Mouse (Mus musculus) CH12.LX (cell line): Measurements from ENCODE around the gene Syt2. TPM values are rescaled to one million over a fixed set of nuclear protein-coding genes. Genes with fewer than 3 reads are reported as not detected.

ENCODE experiments used
- DNase-seq: peaks from one replicate; pipeline ENCODE4 v3.0.0-alpha.2; 2013; ENCODE audit errors: extremely low read depth
- H3K27ac ChIP-seq: 2 replicates; pipeline ENCODE4 v1.5.1; 2012; ENCODE audit warnings: low read depth, mild to moderate bottlenecking, control low read depth, moderate library complexity; ENCODE audit not compliant: insufficient read depth
- H3K27me3 ChIP-seq: replicated peaks from 2 replicates; pipeline ENCODE3; 2012; ENCODE audit warnings: inconsistent platforms
- H3K36me3 ChIP-seq, 2 experiments: replicated peaks in 1 of 2; 2 replicates each; pipeline versions ENCODE3 to v1.6.1; 2012; ENCODE audit warnings: inconsistent platforms in 1 of 2, low read length in 1 of 2, mild to moderate bottlenecking in 1 of 2, mixed read lengths in 1 of 2, moderate library complexity in 1 of 2; ENCODE audit not compliant: control insufficient read depth in 1 of 2, insufficient read depth in 1 of 2
- H3K4me1 ChIP-seq, 2 experiments: 2 replicates each; pipeline ENCODE4 v1.6.1; 2012; ENCODE audit warnings: inconsistent platforms in 1 of 2, moderate library complexity in 1 of 2; ENCODE audit not compliant: insufficient read depth in 2 of 2, control insufficient read depth in 1 of 2
- H3K4me2 ChIP-seq: 2 replicates; pipeline ENCODE4 v1.6.1; 2012; ENCODE audit warnings: low read depth, mild to moderate bottlenecking, control low read depth; ENCODE audit not compliant: poor library complexity, insufficient read depth, severe bottlenecking
- H3K4me3 ChIP-seq, 3 experiments: fragments of 150-350 bp in 1 of 3; sonication (generic) in 1 of 3; replicated peaks in 1 of 3; 2 replicates each; pipeline versions ENCODE3 to v1.5.1; 2011 to 2012; ENCODE audit warnings: low read depth in 2 of 3, low read length in 2 of 3, mild to moderate bottlenecking in 2 of 3, moderate library complexity in 2 of 3, control low read depth in 1 of 3, improper control_type of control experiment in 1 of 3, inconsistent platforms in 1 of 3, mixed read lengths in 1 of 3; ENCODE audit not compliant: poor library complexity in 1 of 3
- H3K79me2 ChIP-seq: replicated peaks from 2 replicates; pipeline ENCODE4 v1.6.1; 2012; ENCODE audit warnings: mild to moderate bottlenecking, moderate library complexity; ENCODE audit not compliant: control insufficient read depth, poor library complexity, insufficient read depth, severe bottlenecking; ENCODE audit errors: extremely low read depth
- H3K9ac ChIP-seq: 2 replicates; pipeline ENCODE4 v1.6.1; 2012; ENCODE audit warnings: low read depth, mild to moderate bottlenecking, control low read depth, moderate library complexity; ENCODE audit not compliant: insufficient read depth
- H3K9me3 ChIP-seq: replicated peaks from 2 replicates; pipeline ENCODE3; 2012; ENCODE audit warnings: low read length, inconsistent platforms, mixed read lengths
- BHLHE40 ChIP-seq: IDR thresholded peaks from 2 replicates; pipeline ENCODE4 v1.6.1; 2011; ENCODE audit warnings: mild to moderate bottlenecking, low read depth, low read length, improper control_type of control experiment
- CHD1 ChIP-seq: IDR thresholded peaks from 2 replicates; pipeline ENCODE4 v1.6.1; 2012; ENCODE audit warnings: low read depth, low read length, improper control_type of control experiment, inconsistent platforms
- E2F4 ChIP-seq: IDR thresholded peaks from 2 replicates; pipeline ENCODE4 v1.6.1; 2011; ENCODE audit warnings: low read depth, low read length, improper control_type of control experiment; ENCODE audit not compliant: insufficient replicate concordance
- HCFC1 ChIP-seq: IDR thresholded peaks from 2 replicates; pipeline ENCODE4 v1.6.1; 2012; ENCODE audit warnings: low read depth, mild to moderate bottlenecking, inconsistent platforms, low read length, improper control_type of control experiment
- KAT2A ChIP-seq: IDR thresholded peaks from 2 replicates; pipeline ENCODE4 v1.6.1; 2012; ENCODE audit warnings: low read length, improper control_type of control experiment, inconsistent platforms; ENCODE audit not compliant: insufficient replicate concordance
- MAZ ChIP-seq: IDR thresholded peaks from 2 replicates; pipeline ENCODE4 v1.6.1; 2012; ENCODE audit warnings: low read depth, mild to moderate bottlenecking, inconsistent platforms, low read length, improper control_type of control experiment, moderate library complexity
- MXI1 ChIP-seq: IDR thresholded peaks from 2 replicates; pipeline ENCODE4 v1.6.1; 2011; ENCODE audit warnings: mild to moderate bottlenecking, low read depth, low read length, improper control_type of control experiment
- MYC ChIP-seq: IDR thresholded peaks from 2 replicates; pipeline ENCODE4 v1.6.1; 2011; ENCODE audit warnings: low read depth, mild to moderate bottlenecking, improper control_type of control experiment, low read length
- NRF1 ChIP-seq: IDR thresholded peaks from 2 replicates; pipeline ENCODE4 v1.6.1; 2014; ENCODE audit warnings: low read depth, mild to moderate bottlenecking, inconsistent platforms, low read length, improper control_type of control experiment, moderate library complexity
- POLR2AphosphoS2 ChIP-seq: IDR thresholded peaks from 2 replicates; pipeline ENCODE4 v1.6.1; 2011; ENCODE audit warnings: low read depth, low read length, improper control_type of control experiment
- TCF12 ChIP-seq: IDR thresholded peaks from 2 replicates; pipeline ENCODE4 v1.6.1; 2014; ENCODE audit warnings: low read depth, mild to moderate bottlenecking, inconsistent platforms, low read length, improper control_type of control experiment
- USF2 ChIP-seq: conservative IDR thresholded peaks from 2 replicates; pipeline ENCODE4 v1.6.1; 2011; ENCODE audit warnings: low read depth, low read length, improper control_type of control experiment
- ZKSCAN1 ChIP-seq: IDR thresholded peaks from 2 replicates; pipeline ENCODE4 v1.6.1; 2012; ENCODE audit warnings: low read depth, inconsistent platforms, low read length, improper control_type of control experiment, borderline replicate concordance
- ZMIZ1 ChIP-seq: IDR thresholded peaks from 2 replicates; pipeline ENCODE4 v1.6.1; 2012; ENCODE audit warnings: low read depth, mild to moderate bottlenecking, inconsistent platforms, low read length, improper control_type of control experiment
- dilution Hi-C: fragments of 300-500 bp; cut with MboI; formaldehyde crosslinking; loops from 2 replicates; pipeline ENCODE4 v1.14.3; 2020; ENCODE audit warnings: low sequenced_read_pairs; ENCODE audit not compliant: extremely low pct_unique_long_range_greater_than_20kb, extremely low pct_ligation_motif_present
- in situ Hi-C: fragments of 300-500 bp; cut with MboI; formaldehyde crosslinking; loops from 3 replicates; pipeline ENCODE4 v1.14.3; 2019; ENCODE audit warnings: low sequenced_read_pairs, low pct_ligation_motif_present, low pct_unique_long_range_greater_than_20kb, mixed read lengths
- polyA plus RNA-seq: library from polyadenylated mRNA; unstranded; fragments of >175 nt; gene quantifications from 2 replicates; pipeline ENCODE4 v1.2.1, GENCODE M21; 2012; ENCODE audit warnings: low read depth; ENCODE audit not compliant: insufficient read length
- total RNA-seq, 2 experiments: library from RNA; depleted of rRNA; stranded (reverse); fragments of 300-350 nt in 1 of 2; fragments of >200 nt in 1 of 2; gene quantifications; 2 replicates each; pipeline ENCODE4 v1.2.3; 2012 to 2014

The Syt2 gene
- total and polyA plus RNA-seq, 3 experiments: not detected

DNA sequence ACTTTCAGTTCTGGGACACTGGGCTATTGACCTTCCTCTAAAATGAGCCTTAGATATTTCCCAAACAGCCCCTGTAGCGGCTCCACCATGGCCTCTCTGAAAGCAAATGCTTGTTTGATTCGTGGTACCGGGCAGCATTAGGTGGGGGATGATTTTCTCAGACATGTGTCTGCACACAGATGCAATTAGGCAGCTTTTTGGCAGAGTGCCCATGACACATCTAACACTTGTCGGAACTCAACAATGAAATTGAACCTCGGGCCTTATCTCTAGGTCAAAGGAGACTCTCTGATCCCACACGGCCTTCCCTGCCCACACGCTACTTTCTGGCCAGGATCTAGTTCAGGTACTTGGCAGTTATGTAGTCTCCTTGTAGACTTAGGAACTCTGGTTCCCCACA lies 12.4 kb downstream of the Syt2 start:
- Histone ChIP-seq H3K9me3 (peaks cover 5% of the 10 kb centered on the region), H3K27me3 (peaks cover 83% of the 10 kb centered on the region), H3K79me2 (no peaks in the 10 kb centered on the region), H3K36me3 (no peaks in the 10 kb centered on the region), H3K4me2 (no peak overlapping the region), H3K4me1 (no peaks in the 10 kb centered on the region), H3K4me3 (no peak overlapping the region), H3K27ac (no peak overlapping the region), H3K9ac (no peak overlapping the region)
- no peak for DNase-seq
- no peak for TF ChIP-seq CHD1
- no peak for TF ChIP-seq POLR2AphosphoS2
- TF ChIP-seq ZKSCAN1: no peak
- TF ChIP-seq E2F4: no peak
- TF ChIP-seq ZMIZ1: no peak
- no peak for TF ChIP-seq NRF1
- no peak for TF ChIP-seq USF2
- no peak for TF ChIP-seq HCFC1
- no peak for TF ChIP-seq TCF12
- no peak for TF ChIP-seq MAZ
- TF ChIP-seq BHLHE40: no peak
- TF ChIP-seq KAT2A: no peak
- TF ChIP-seq MYC: no peak
- dilution Hi-C loops (no loop called here), in situ Hi-C loops (loop anchor here (25.0 kb wide), 1 partner anchor 178 kb away; no protein-coding TSS in a partner anchor)

DNA sequence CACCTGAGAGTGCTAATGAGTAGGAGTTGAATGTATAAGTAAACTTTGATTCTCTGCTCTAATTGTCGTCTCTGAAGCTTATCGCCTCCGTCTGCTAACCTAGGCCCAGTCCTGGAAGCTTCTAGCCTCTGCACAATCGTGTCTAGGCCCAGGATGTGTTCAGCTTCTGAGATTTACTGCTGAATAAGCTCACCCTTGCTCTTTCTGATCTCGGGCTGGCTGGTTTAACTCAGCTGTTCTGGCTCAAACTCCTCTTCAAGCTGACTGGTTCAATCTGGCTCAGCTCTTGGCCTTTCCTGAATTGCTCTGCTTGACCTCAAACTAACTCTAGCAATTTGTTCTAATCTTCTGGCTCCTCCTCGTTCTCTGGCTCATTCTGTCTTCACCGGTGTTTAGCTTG lies 13.7 kb downstream of the Syt2 start:
- no peak for DNase-seq
- Histone ChIP-seq H3K9me3 (peaks cover 5% of the 10 kb centered on the region), H3K4me2 (no peak overlapping the region), H3K4me3 (no peak overlapping the region), H3K4me1 (no peaks in the 10 kb centered on the region), H3K36me3 (no peaks in the 10 kb centered on the region), H3K79me2 (no peaks in the 10 kb centered on the region), H3K9ac (no peak overlapping the region), H3K27me3 (peaks cover 85% of the 10 kb centered on the region), H3K27ac (no peak overlapping the region)
- dilution Hi-C loops (no loop called here), in situ Hi-C loops (loop anchor here (25.0 kb wide), 1 partner anchor 177 kb away; no protein-coding TSS in a partner anchor)
- TF ChIP-seq ZMIZ1 (no peak), MXI1 (no peak)
